Mouse (Mus musculus) c-Kit-positive CD71-negative TER-119-negative erythroid progenitor cells, embryonic 14.5 days (primary cell): ENCODE measurements around the gene Cd40.
A peak's percentile ranks its signal among the peaks of the same experiment; 100 is the strongest.

Experiments
- DNase-seq: peaks from one replicate; pipeline ENCODE4 v3.0.0-alpha.2; 2013; ENCODE audit warnings: low read depth

Gene Cd40

DNA sequence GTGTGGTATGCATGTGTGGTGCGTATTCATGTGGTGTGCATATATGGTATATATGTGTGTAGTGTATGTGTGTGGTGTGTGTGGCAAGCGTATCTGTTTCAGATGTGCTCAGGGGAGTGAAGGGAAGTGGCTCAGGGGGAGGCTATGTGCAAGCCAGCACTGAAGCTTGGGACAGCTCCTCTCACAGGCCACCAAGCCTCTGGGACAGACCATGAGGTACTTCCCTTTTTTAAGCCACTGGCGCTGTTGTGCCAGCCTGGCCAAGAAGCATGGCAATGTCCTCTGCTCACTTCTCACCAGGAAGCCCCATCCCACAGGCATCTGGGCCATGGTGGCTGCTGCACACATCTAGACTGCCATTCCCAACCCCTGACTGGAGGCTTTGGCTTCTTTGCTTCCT is 47.5 kb downstream of the Cd40 start:
- DNase-seq: peak; percentile 23

DNA sequence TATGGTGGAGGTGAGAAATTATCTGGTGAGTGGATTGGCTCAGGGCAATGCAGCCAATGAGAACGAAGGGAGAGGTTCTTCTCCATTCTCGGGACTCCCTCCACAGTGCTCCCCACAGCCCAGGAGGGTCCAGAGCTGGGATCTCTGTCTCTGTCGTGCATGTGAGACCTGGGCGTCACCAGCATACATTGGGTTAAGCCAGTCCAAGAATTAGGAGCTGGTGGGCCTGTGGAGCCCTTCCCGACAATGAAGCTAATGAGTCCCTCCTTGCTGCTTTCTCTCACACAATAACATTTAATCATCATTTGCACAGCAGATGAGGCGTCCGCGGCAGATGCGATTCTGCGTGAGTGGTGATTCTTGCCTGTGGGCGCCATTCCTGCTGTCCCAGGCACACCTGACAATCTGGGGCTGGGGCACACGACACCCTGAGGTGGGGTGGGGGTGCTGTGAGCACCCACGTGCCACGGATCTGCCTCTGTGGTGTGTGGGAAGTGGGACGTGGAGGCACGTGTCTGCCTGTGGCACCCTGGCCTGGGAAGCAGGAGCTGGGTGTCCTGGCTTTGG is 50.2 kb downstream of the Cd40 start:
- DNase-seq: no peak

DNA sequence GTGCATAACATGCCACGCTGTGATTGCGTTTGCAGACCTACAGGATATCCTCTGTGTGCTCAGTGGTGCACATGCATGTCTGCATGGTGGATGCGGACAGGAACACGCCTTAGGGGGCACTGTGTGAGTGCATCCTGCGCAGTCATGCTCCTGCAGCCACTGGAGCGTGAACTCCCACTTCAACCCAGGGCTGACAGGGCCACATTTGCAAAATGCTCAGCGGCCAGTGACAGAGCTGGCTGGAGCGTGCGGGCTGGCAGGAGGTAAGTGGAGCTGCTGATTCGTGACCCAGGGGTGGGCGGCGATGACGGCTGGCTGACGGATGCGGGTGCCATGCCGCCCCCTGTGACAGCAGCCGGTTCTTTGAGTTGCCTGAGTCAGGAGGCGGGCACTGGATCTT is 51.2 kb downstream of the Cd40 start:
- no peak for DNase-seq

DNA sequence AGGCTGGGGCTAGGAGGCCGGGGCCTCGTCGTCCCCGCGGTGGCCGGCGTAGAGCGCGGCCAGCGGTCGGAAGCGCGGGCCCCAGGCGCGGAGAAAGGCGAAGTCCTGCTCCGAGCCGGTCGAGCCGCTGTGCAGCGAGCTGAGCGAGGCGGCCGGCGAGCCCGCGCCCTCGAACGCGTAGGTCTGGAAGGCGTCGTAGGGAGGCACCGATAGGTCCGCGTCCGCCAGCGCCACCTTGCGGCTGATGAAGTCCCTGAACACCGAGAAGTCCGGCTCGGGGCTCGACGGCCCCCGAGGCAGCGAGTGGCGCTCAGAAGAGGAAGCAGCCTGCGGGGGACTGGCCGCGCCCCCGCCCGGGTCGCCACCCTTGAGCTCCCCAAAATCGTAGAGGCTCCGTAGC is 56.7 kb downstream of the Cd40 start:
- peak; percentile 79 for DNase-seq

GRCm38 (mm10) chr2:165113733-165114132 is 58.3 kb downstream of the Cd40 start:
- DNase-seq: no peak

DNA sequence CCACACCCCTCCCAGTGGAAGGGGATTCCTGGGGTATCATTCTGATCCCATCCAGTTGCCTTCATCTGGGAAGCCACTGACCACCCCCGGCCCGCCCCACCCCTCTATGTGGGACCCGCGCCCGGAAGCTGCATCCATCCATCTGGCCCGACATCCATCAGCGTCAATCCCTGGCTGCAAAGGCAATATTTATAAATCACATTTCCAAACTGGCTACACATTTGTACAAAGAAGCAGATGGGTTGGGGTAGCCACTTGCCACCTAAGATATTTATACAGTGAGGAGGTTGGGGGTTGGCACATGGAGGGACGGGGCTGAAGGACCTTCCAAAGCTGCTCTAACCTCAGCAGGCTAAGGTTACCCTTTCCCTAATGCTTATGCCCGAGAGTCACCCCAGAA is 65.3 kb downstream of the Cd40 start:
- no peak for DNase-seq

- DNase-seq: no peak
Measured at GRCm38 (mm10) chr2:165121206-165121840, 65.9 kb downstream of the Cd40 start.
